Mouse (Mus musculus) E14TG2a.4 (cell line): Measurements from ENCODE around the gene Atp5h.

Source experiments
- CTCF ChIP-seq: conservative IDR thresholded peaks from 2 replicates; pipeline ENCODE4 v1.5.1; 2014; ENCODE audit warnings: low read length
- NANOG ChIP-seq: IDR thresholded peaks from 2 replicates; pipeline ENCODE4 v1.6.1; 2014; ENCODE audit warnings: borderline replicate concordance, low read length, mixed read lengths
- POU5F1 ChIP-seq: IDR thresholded peaks from 2 replicates; pipeline ENCODE4 v1.6.1; 2014; ENCODE audit warnings: low read length, borderline replicate concordance

- TF ChIP-seq CTCF: no peak
- TF ChIP-seq NANOG: no peak
- no peak for TF ChIP-seq POU5F1
These were observed 16.2 kb downstream of the Atp5h start, which contains the start of gene Mrpl58 for GRCm38 (mm10) chr11:115403338-115404124.
